Mouse (Mus musculus) gastrocnemius, adult 18-20 months (tissue): ENCODE measurements at regions not wholly inside any gene's neighbourhood (a gene's known extent, or its start where the extent isn't known, plus 50 kb on each side); places are given as distances from the start of the nearest gene placed in this dataset.

Experiments used
- DNase-seq: peaks from one replicate; pipeline ENCODE4 v3.0.0; 2021; ENCODE audit warnings: low spot score

- peak; percentile 88 for DNase-seq
These were observed 50.9 kb upstream of the Tent2 start for GRCm38 (mm10) chr13:93243076-93243475.

DNA sequence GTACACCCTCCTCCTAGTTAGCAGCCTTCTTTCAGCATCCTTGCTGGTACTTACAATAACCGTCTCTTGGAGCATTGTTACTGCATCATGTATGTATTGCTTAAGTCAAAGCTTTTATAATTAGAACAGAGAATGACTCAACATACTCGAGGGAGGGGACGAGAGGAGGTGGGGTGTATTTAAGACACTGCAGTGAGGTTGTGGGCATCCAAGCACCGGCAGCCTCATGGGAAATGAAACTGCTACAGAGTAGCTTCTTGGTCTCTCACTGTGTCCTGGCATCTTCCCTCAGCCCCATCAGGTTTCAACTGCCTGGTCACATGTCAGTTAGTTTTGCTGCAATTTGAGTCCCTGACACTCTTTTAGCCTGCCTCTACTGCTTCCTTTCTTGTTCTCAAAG lies 50.7 kb upstream of the Homer1 start:
- DNase-seq: peak; percentile 44
